Mouse (Mus musculus) erythroblast, embryonic 14.5 days (primary cell): ENCODE measurements around the gene Mthfd1l. TPM values are rescaled to one million over a fixed set of nuclear protein-coding genes. Genes with fewer than 3 reads are reported as not detected.

Source experiments
- H3K27me3 ChIP-seq: 2 replicates; pipeline ENCODE4 v1.6.1; 2012; ENCODE audit warnings: inconsistent platforms; ENCODE audit not compliant: control insufficient read depth
- H3K36me3 ChIP-seq: 2 replicates; pipeline ENCODE4 v1.6.1; 2012; ENCODE audit warnings: mild to moderate bottlenecking, inconsistent platforms; ENCODE audit not compliant: control insufficient read depth
- H3K4me1 ChIP-seq: 2 replicates; pipeline ENCODE4 v1.6.1; 2012; ENCODE audit warnings: inconsistent platforms; ENCODE audit not compliant: control insufficient read depth
- H3K4me3 ChIP-seq: replicated peaks from 2 replicates; pipeline ENCODE3; 2012; ENCODE audit warnings: moderate library complexity, mild to moderate bottlenecking, inconsistent platforms
- H3K9me3 ChIP-seq: 2 replicates; pipeline ENCODE4 v1.6.1; 2012; ENCODE audit warnings: low read length, inconsistent platforms, mixed read lengths; ENCODE audit not compliant: control insufficient read depth
- GATA1 ChIP-seq: IDR thresholded peaks from 2 replicates; pipeline ENCODE4 v1.6.1; 2012; ENCODE audit warnings: low read length, inconsistent platforms, mixed read lengths
- TAL1 ChIP-seq: IDR thresholded peaks from 3 replicates; pipeline ENCODE4 v1.6.1; 2012; ENCODE audit warnings: low read length, inconsistent platforms, mixed read lengths
- polyA plus RNA-seq: library from polyadenylated mRNA; stranded (reverse); fragments of >175 nt; gene quantifications from 2 replicates; pipeline ENCODE4 v1.2.3, GENCODE M21; 2012

Gene Mthfd1l
- polyA plus RNA-seq, 1 experiment = 1.2 TPM

- H3K4me3 ChIP-seq = no peak overlapping the region
- peaks cover 3% of the 10 kb centered on the region for H3K36me3 ChIP-seq
- no peaks in the 10 kb centered on the region for H3K4me1 ChIP-seq
- no peaks in the 10 kb centered on the region for H3K9me3 ChIP-seq
- H3K27me3 ChIP-seq = no peaks in the 10 kb centered on the region
- no peak for TF ChIP-seq GATA1
- no peak for TF ChIP-seq TAL1
Measured at GRCm38 (mm10) chr10:4162049-4162448, 189.1 kb downstream of the Mthfd1l start.

- Histone ChIP-seq H3K36me3 (no peaks in the 10 kb centered on the region), H3K4me1 (no peaks in the 10 kb centered on the region), H3K27me3 (no peaks in the 10 kb centered on the region), H3K9me3 (no peaks in the 10 kb centered on the region), H3K4me3 (no peak overlapping the region)
- TF ChIP-seq TAL1 = no peak
- no peak for TF ChIP-seq GATA1
Measured at GRCm38 (mm10) chr10:4162976-4163375, 190.1 kb downstream of the Mthfd1l start.

GRCm38 (mm10) chr10:4164681-4165080, 191.8 kb downstream of the Mthfd1l start:
- no peaks in the 10 kb centered on the region for H3K4me1 ChIP-seq
- no peaks in the 10 kb centered on the region for H3K27me3 ChIP-seq
- H3K36me3 ChIP-seq = no peaks in the 10 kb centered on the region
- H3K9me3 ChIP-seq = no peaks in the 10 kb centered on the region
- H3K4me3 ChIP-seq = no peak overlapping the region
- TF ChIP-seq GATA1 = no peak
- no peak for TF ChIP-seq TAL1

GRCm38 (mm10) chr10:4168222-4168798, 195.4 kb downstream of the Mthfd1l start:
- H3K4me3 ChIP-seq = no peak overlapping the region
- no peaks in the 10 kb centered on the region for H3K36me3 ChIP-seq
- H3K27me3 ChIP-seq = no peaks in the 10 kb centered on the region
- H3K9me3 ChIP-seq = no peaks in the 10 kb centered on the region
- no peaks in the 10 kb centered on the region for H3K4me1 ChIP-seq
- TF ChIP-seq GATA1 (no peak), TAL1 (no peak)

GRCm38 (mm10) chr10:4174229-4174628, 201.3 kb downstream of the Mthfd1l start:
- Histone ChIP-seq H3K4me3 (no peak overlapping the region), H3K9me3 (no peaks in the 10 kb centered on the region), H3K4me1 (no peaks in the 10 kb centered on the region), H3K36me3 (no peaks in the 10 kb centered on the region), H3K27me3 (no peaks in the 10 kb centered on the region)
- TF ChIP-seq GATA1 = no peak
- no peak for TF ChIP-seq TAL1

GRCm38 (mm10) chr10:4174717-4175116, 201.8 kb downstream of the Mthfd1l start:
- Histone ChIP-seq H3K9me3 (no peaks in the 10 kb centered on the region), H3K4me3 (no peak overlapping the region), H3K36me3 (no peaks in the 10 kb centered on the region), H3K27me3 (no peaks in the 10 kb centered on the region), H3K4me1 (no peaks in the 10 kb centered on the region)
- no peak for TF ChIP-seq TAL1
- no peak for TF ChIP-seq GATA1

- TF ChIP-seq TAL1 = no peak
- TF ChIP-seq GATA1 = no peak
- H3K4me3 ChIP-seq = no peak overlapping the region
- H3K4me1 ChIP-seq = no peaks in the 10 kb centered on the region
- no peaks in the 10 kb centered on the region for H3K9me3 ChIP-seq
- H3K27me3 ChIP-seq = no peaks in the 10 kb centered on the region
- no peaks in the 10 kb centered on the region for H3K36me3 ChIP-seq
Measured at GRCm38 (mm10) chr10:4177285-4177684, 204.4 kb downstream of the Mthfd1l start.

GRCm38 (mm10) chr10:4179049-4179790, 206.3 kb downstream of the Mthfd1l start:
- TF ChIP-seq GATA1 = no peak
- no peak for TF ChIP-seq TAL1
- Histone ChIP-seq H3K9me3 (no peaks in the 10 kb centered on the region), H3K36me3 (no peaks in the 10 kb centered on the region), H3K4me1 (no peaks in the 10 kb centered on the region), H3K27me3 (no peaks in the 10 kb centered on the region), H3K4me3 (no peak overlapping the region)

GRCm38 (mm10) chr10:4181953-4182352, 209.0 kb downstream of the Mthfd1l start:
- Histone ChIP-seq H3K9me3 (no peaks in the 10 kb centered on the region), H3K36me3 (no peaks in the 10 kb centered on the region), H3K27me3 (no peaks in the 10 kb centered on the region), H3K4me3 (no peak overlapping the region), H3K4me1 (no peaks in the 10 kb centered on the region)
- TF ChIP-seq TAL1 (no peak), GATA1 (no peak)
